Mouse (Mus musculus): ENCODE measurements at regions not wholly inside any gene's neighbourhood (a gene's known extent, or its start where the extent isn't known, plus 50 kb on each side); places are given as distances from the start of the nearest gene placed in this dataset.

DNA sequence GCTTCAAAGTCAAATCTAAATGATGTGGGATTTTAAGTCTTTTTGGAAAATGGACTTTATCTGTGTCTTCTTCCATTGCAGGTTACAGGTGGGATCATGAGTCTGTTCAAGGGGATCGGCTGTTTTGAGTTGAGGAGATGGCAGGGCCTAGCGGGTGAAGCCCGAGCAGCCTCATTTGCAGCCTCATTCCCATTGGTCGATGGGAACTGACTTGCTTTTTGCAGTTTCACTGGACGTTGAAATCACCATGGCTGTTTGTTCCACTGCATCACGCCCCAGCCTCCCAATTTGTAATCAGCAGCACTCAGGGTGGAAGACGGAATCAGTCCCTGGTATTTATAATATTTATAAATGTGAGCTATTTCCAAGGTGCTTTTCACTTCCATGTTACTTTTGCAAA is 63.0 kb upstream of the Slc1a1 start:
- Histone ChIP-seq H3K4me1 (ENCODE audit: control insufficient read depth, insufficient read depth, low read length) (no peaks in the 10 kb centered on the region), H3K27ac (ENCODE audit: insufficient read depth, low read length) (no peak overlapping the region), H3K4me3 (ENCODE audit: insufficient read depth, low read length) (no peak overlapping the region)
- TF ChIP-seq POLR2A (IDR thresholded peaks at IDR 0.05; ENCODE audit: low read depth, low read length) = no peak
- no peak for TF ChIP-seq CTCF (IDR thresholded peaks at IDR 0.05; ENCODE audit: borderline replicate concordance, insufficient read depth, low read length)

GRCm38 (mm10) chr19:28772840-28773570 is 61.8 kb upstream of the Slc1a1 start:
- TF ChIP-seq POLR2A (IDR thresholded peaks at IDR 0.05; ENCODE audit: low read depth, low read length) = no peak
- no peak for TF ChIP-seq CTCF (IDR thresholded peaks at IDR 0.05; ENCODE audit: borderline replicate concordance, insufficient read depth, low read length)
- Histone ChIP-seq H3K27ac (ENCODE audit: insufficient read depth, low read length) (no peak overlapping the region), H3K4me1 (ENCODE audit: control insufficient read depth, insufficient read depth, low read length) (no peaks in the 10 kb centered on the region), H3K4me3 (ENCODE audit: insufficient read depth, low read length) (no peak overlapping the region)

GRCm38 (mm10) chr19:28776868-28777267 is 58.0 kb upstream of the Slc1a1 start:
- H3K4me3 ChIP-seq (ENCODE audit: insufficient read depth, low read length) = no peak overlapping the region
- H3K4me1 ChIP-seq (ENCODE audit: control insufficient read depth, insufficient read depth, low read length) = no peaks in the 10 kb centered on the region
- H3K27ac ChIP-seq (ENCODE audit: insufficient read depth, low read length) = no peak overlapping the region
- no peak for TF ChIP-seq CTCF (IDR thresholded peaks at IDR 0.05; ENCODE audit: borderline replicate concordance, insufficient read depth, low read length)
- no peak for TF ChIP-seq POLR2A (IDR thresholded peaks at IDR 0.05; ENCODE audit: low read depth, low read length)

- no peak overlapping the region for H3K27ac ChIP-seq (ENCODE audit: insufficient read depth, low read length)
- TF ChIP-seq POLR2A (IDR thresholded peaks at IDR 0.05; ENCODE audit: low read depth, low read length) (no peak), CTCF (IDR thresholded peaks at IDR 0.05; ENCODE audit: borderline replicate concordance, insufficient read depth, low read length) (no peak)
- no peak overlapping the region for H3K4me3 ChIP-seq (ENCODE audit: insufficient read depth, low read length)
- H3K4me1 ChIP-seq (ENCODE audit: control insufficient read depth, insufficient read depth, low read length) = no peaks in the 10 kb centered on the region
Observed at GRCm38 (mm10) chr19:28777674-28778073, 57.2 kb upstream of the Slc1a1 start.

GRCm38 (mm10) chr19:28778386-28778785 is 56.5 kb upstream of the Slc1a1 start:
- H3K27ac ChIP-seq (ENCODE audit: insufficient read depth, low read length) = no peak overlapping the region
- TF ChIP-seq POLR2A (IDR thresholded peaks at IDR 0.05; ENCODE audit: low read depth, low read length) (no peak), CTCF (IDR thresholded peaks at IDR 0.05; ENCODE audit: borderline replicate concordance, insufficient read depth, low read length) (no peak)
- no peaks in the 10 kb centered on the region for H3K4me1 ChIP-seq (ENCODE audit: control insufficient read depth, insufficient read depth, low read length)
- no peak overlapping the region for H3K4me3 ChIP-seq (ENCODE audit: insufficient read depth, low read length)

DNA sequence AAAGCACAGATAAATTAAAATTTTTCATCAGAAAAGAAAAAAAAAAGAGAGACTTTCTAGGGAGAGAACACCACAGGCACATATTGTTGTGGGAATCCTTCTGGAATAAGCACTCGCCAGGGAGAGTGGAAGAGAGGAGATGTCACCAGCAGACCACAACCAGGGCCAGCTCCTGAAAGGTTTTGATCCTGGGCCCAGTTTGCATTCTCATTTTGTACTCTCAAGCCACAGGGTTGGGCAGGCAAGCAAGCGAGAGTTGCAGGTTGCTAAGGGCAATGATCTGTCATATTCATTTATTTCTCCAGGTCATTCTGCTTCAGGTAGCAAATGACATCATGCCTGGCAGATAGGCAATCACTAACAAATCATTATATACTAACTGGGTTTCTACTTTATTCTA is 52.9 kb upstream of the Slc1a1 start:
- no peak overlapping the region for H3K27ac ChIP-seq (ENCODE audit: insufficient read depth, low read length)
- no peak for TF ChIP-seq CTCF (IDR thresholded peaks at IDR 0.05; ENCODE audit: borderline replicate concordance, insufficient read depth, low read length)
- TF ChIP-seq POLR2A (IDR thresholded peaks at IDR 0.05; ENCODE audit: low read depth, low read length) = no peak
- H3K4me1 ChIP-seq (ENCODE audit: control insufficient read depth, insufficient read depth, low read length) = no peaks in the 10 kb centered on the region
- H3K4me3 ChIP-seq (ENCODE audit: insufficient read depth, low read length) = no peak overlapping the region

All from embryonic fibroblast, embryonic 13.5 days (primary cell).